Mouse (Mus musculus) left cerebral cortex, postnatal 36 days (tissue): ENCODE data around the gene Nedd4. TPM values are rescaled to one million over a fixed set of nuclear protein-coding genes. Genes with fewer than 3 reads are reported as not detected.

ENCODE experiments used
- DNase-seq, 2 experiments: peaks; one replicate each; pipeline ENCODE4 v3.0.0; 2021 to 2022; ENCODE audit warnings: low spot score in 2 of 2, mixed read lengths in 1 of 2
- intact Hi-C: fragments of 180-260 bp; cut with DNase I; formaldehyde crosslinking; loops from one replicate; pipeline ENCODE4 v1.15.1; 2025
- total RNA-seq, 2 experiments: library from RNA; stranded (reverse); gene quantifications; 2 replicates each; pipeline ENCODE4 v1.2.3; 2021

Gene Nedd4
- total RNA-seq, 2 experiments from 2014 or later, result 259 to 289 TPM

DNA sequence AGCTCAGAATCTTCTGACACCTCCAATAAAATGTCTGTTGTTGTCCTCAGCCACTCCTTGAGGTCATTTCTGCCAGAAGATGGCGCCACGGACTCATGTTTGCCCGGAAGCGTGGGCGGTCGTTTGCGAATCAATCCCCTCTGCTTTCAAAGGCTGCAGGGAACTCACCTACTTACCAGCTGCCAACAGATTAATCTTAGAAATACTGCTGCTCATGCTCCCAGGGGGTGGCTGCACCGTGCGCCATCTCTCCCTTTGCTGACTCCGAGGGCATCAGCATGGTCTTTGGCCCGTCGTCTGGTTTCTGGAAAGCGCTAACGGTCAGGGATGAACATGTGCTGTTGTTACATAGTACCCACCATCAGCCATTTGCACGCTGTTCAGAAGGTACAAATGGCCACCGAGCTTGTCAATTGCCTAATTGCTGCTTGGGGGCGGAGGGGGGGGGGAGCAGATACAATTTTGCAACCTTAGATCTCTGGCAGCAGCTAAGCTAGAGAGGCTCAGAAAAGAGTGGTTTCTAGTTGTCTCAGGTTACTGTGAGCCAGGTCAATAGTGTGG, 104.7 kb downstream of the Nedd4 start:
- peak; percentile 87 to 91 for DNase-seq
- intact Hi-C loops, result loop anchor here (1.0 kb wide), 1 partner anchor 117 kb away; no protein-coding TSS in a partner anchor

DNA sequence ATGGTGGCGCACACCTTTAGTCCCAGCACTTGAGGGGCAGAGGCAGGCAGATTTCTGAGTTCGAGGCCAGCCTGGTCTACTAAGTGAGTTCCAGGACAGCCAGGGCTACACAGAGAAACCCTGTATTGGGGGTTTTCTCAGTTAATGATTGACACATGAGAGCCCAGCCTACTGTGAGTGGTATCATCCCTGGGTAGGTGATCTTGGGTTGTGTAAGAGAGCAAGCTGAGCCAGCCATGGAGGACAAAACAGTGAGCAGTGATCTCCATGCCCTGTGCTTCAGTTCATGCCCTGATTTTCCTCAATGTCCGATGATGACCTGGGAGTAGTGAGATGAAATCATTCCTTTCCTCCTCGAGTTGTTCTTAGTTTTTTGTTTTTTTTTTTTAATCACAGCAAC, 112.9 kb downstream of the Nedd4 start:
- no peak for DNase-seq
- intact Hi-C loops, result no loop called here

DNA sequence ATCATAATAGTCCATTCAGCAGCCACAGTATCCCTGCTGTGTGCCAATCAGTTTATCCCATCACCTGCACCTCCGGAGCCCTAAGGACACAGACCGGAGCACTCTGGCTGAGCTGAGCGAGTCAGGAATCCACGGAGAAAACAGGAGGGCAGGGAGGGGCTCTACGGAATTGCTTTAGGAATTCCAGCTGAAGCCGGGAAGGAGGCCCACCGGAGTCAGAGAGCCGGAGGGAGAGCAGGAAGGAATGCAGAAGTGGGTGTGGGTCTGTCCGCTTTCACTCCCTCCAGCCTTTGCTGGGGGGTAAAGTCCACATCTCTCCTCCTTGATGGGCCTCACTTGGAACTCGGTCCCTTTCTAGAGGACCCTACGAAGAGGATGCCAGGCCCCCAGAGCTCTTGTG, 116.9 kb downstream of the Nedd4 start:
- no peak for DNase-seq
- intact Hi-C loops, result no loop called here

DNA sequence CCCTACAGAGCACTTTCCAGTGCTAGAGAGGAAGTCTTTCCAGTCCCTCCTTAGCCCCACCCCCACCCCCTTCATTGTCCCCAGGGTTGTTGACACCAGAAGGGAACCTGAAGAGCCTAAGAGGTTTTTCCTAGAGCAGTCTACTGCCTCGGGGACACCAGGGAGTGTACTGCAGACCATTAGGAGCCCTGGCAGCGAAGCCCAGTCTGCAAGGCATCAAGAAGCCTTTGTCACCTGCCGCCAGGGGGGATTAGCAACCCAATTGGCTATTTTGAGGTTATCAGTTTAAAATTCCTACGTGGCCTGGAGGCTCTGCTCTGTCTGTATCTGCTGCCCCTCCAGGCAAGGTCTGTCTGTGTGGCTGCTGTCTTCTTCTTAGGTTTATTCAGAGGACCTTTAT, 117.6 kb downstream of the Nedd4 start:
- no peak for DNase-seq
- intact Hi-C loops, result no loop called here

DNA sequence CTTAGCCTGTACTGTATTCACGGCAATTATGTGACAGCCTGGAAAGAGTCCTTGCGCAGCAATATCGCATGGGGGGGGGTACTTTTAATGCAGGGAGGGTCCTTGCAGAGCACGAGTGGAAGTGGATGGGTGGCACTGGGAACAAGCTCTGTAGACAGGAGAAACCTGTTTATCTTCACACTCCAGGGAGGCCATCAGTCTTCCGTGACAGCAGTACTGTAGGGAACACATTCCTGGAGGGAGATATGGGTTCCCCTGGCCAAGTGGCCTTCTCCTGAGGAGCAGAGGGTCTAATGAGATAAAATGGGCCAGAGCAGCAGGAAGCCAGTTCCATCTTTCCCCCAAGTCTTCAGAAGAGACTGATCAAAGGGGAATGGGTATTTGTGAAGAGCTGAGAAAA, 118.5 kb downstream of the Nedd4 start:
- intact Hi-C loops, result no loop called here
- DNase-seq, result no peak

DNA sequence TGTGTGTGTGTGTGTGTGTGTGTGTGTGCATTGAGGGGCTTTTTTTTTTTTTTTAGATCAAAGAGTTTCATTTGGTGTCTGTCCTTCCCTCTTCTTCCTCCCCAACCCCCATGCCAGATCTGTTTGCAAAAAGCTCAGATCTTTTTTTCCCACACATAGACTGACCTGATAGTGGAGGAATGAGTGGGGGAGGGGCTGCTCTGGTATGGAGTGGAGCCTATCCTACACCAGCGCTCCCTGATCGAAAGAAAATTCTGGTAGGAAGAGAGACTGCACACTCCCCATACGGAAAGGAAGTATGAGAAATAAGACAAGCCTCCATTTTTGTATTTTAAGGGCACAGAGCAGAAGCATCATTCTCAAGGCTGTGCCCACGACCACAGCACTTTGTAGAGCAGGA, 119.3 kb downstream of the Nedd4 start:
- no peak for DNase-seq
- intact Hi-C loops, result no loop called here

DNA sequence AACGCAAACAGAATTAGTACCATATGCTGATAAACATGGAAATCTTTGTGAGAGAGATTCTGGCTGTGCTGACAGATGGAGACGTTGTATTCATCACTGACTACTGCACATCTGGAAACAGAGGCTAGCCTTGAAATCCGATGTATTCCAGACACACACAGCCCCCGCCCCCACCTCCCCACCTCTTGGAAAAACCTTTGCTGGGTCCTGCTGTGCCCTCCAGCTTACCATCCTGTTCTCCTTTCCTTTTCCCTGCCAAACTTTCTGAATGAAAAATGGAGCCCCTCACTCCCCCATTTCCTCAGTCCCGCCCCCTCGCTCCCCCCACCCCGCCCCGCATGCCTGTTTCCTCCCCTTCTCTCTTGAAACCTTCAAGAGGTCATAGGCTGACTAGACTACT, 120.0 kb downstream of the Nedd4 start:
- DNase-seq, result no peak
- intact Hi-C loops, result no loop called here

DNA sequence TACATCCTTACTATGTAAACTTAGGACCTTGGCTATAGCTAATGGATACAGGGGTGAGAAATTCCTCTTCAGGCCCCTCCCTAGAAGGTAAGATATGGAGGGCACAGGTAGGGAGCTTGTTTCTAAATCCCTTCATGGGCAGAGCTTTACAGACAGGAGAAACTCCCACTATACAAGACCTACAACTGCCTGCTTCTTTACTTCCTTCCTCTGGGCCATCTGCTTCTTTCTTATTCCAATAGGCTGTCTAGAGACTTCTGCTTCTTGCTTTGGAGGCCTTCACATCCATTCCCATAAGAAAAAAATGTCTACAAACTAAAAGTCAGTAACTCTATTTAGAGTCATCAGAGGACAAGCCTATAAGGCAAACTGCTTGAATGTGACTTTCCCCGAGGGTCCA, 125.6 kb downstream of the Nedd4 start:
- no peak for DNase-seq
- intact Hi-C loops, result no loop called here

DNA sequence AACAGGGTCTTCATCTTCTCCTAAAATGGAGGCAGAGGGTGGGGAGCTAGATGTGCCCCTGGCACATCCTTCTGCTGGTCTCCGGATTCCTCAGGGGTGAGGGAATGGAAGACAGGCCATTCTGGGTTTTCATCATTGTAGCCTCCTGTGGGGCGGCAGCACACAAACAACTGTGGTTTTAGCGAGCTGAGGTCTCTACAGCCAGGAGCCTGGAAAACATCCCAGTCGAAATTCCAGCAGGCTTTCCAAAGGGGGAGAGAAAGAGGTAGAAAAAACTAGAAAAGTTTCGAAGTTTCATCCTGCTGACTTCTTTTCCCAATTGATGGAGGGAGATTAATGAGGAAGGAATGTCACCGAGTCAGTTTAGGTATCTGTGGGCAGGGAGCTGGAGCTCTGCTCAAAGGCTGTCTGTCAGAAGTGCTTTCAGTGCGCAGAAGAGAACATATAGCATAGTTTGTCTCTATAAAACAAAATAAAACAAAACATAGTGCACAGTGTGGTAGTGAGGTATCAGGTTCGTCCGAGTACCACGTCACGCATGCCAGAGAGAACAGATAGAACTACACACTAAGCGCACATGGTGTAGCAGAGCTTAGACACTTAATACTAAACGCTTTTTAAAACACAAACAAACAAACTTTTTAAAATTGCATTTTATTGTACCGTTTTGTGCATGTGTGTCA, 128.5 kb downstream of the Nedd4 start:
- intact Hi-C loops, result no loop called here
- no peak for DNase-seq

DNA sequence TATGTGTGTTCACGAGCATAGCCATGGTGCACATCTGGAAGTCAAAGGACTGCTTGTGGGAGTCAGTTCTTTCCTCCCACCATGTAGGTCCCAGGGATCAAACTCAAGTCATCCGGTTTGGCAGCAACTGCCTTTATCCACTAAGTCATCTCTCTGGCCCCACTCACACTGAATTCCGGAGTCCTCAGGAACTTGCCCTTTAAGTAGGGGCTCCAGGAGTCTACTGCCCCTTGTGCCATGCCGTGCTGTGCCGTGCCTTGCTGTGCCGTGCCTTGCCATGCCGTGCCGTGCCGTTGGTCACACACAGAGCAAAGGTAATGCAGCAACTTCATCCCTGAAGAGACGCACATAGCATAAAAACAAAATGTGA, 129.1 kb downstream of the Nedd4 start:
- no peak for DNase-seq
- intact Hi-C loops, result no loop called here

DNA sequence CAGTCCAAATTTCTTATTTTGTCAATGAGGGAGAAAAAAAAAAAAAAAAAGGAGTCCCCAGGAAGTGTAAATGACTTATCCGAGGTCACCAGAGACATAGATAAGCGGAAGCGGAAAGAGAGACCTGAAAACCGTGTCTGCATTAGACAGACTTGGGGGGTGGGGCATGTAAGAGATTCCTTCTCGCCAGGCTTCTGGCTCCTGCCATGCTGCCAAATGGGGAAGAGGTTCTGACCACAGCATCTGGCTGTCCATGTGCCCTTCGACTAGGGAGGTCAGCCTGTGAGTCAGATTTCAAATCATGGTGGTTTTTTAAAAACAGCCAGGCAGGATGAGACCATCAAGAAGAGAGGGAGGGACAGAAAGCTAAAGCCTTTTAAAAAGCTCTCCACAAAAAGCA, 129.5 kb downstream of the Nedd4 start:
- DNase-seq, result no peak
- intact Hi-C loops, result no loop called here

DNA sequence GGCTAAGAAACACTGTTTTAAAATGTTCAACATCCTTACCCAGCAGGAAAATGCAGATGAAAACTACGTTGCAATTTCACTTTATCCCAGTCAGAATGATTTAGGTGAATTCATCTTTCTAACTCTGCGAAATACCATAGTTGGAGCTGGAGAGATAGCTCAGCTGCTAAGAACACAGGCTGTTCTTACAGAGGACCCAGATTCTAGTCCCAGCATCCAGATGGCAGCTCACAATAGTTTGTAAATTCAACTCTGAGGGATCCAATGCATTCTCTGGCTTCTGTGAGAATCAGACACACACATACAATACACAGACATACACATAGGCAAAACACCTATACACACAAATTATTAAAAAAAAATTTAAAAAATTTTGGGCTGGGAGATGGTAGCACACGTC, 133.1 kb downstream of the Nedd4 start:
- intact Hi-C loops, result no loop called here
- no peak for DNase-seq

DNA sequence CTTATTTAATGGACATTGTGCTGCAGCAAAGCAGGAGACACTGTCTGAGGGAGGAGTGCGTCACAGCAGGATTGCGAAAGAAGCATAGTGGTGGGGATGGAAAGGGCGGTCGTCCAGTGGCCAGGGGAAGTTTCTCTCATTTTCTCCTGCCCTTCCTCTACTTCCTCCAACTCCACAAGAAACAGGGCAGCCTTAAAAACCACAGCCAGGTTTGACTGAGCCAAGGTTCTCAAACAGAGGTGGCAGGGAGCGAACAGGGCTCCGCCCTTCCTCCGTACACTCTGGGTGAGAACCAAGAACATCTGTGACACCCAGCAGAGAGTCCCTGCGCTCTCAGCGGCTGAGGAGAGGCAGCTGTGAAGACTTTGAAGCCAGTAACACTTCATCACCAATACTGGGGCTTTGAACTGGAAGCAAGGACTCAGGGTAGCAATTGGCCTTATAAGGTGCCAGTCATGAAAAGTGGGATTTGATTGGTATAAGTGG, 135.0 kb downstream of the Nedd4 start:
- DNase-seq, result no peak
- intact Hi-C loops, result no loop called here

Other genes starting within 250 kb of the Nedd4 start
- 1 to 10 TPM; 1.0 to 1.1 TPM for gene Mns1, start 224.3 kb upstream of the Nedd4 start, total RNA-seq
- 10 to 100 TPM in 1 of 2 experiments, 1 to 10 TPM in 1; 9.5 to 14.8 TPM for gene Tex9, start 170.1 kb upstream of the Nedd4 start, total RNA-seq
- gene Rfx7, start 130.1 kb upstream of the Nedd4 start, total RNA-seq, result 10 to 100 TPM; 26.9 to 33.9 TPM
- 1 to 10 TPM in 1 of 2 experiments, under 1 TPM in 1; 0.96 to 1.4 TPM for gene Prtg, start 144.5 kb downstream of the Nedd4 start, total RNA-seq